Mouse (Mus musculus): Measurements from ENCODE around the gene Spon2.

DNA sequence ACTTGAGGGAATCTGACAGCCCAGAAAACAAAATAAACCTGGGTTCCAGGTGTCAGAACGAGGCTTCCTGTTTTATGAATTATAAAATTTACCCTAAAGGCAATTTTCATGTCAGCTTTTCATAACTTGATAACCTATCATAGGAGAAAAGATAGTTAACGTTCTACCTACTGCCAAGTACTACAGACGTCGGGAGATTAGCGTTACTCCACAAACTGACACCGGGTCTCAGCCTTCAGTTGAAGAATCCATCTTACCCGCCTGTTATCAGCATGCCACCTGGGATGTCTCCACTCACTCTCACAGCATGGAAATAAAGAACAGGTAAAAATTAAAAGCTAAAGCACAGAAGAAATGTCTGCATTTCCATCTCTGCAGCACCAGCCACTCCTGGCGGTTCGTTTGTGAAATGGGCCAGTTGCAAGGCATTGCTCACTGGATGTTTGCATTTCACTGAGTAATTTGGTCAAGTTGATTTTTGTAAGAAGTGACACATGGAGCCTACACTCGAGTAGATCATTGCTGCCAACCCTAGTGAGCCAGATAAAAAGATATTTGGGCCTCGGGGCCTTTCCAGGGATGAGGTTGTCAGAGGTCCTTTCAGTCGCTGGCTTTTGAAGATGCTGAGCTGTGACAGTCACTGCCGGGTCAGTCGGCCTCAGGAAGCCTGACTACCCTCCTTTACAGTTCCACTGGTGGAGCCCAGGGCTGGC lies 9.6 kb downstream of the Spon2 start:
- TF ChIP-seq CTCF (conservative IDR thresholded peaks at IDR 0.05; ENCODE audit: insufficient read depth, insufficient read length, low read depth, low read length) (no peak), POLR2A (IDR thresholded peaks at IDR 0.05; ENCODE audit: low read depth, low read length) (no peak)

All from kidney, adult 2 months (tissue).